Mouse (Mus musculus) thymus, adult 2 months (tissue): Measurements from ENCODE around the gene Srpk2.

Source experiments
- CTCF ChIP-seq: fragments of 200-500 bp; IDR thresholded peaks from 2 replicates; pipeline ENCODE4 v1.5.1; 2012; ENCODE audit warnings: mild to moderate bottlenecking, control low read depth, low read length, moderate library complexity, borderline replicate concordance; ENCODE audit not compliant: control insufficient read depth, poor library complexity, insufficient read depth; ENCODE audit errors: extremely low read depth
- POLR2A ChIP-seq: fragments of 200-500 bp; IDR thresholded peaks from 2 replicates; pipeline ENCODE4 v1.6.1; 2012; ENCODE audit warnings: mild to moderate bottlenecking, low read length, control low read depth, moderate library complexity; ENCODE audit not compliant: control insufficient read depth, poor library complexity, insufficient read depth; ENCODE audit errors: extremely low read depth

DNA sequence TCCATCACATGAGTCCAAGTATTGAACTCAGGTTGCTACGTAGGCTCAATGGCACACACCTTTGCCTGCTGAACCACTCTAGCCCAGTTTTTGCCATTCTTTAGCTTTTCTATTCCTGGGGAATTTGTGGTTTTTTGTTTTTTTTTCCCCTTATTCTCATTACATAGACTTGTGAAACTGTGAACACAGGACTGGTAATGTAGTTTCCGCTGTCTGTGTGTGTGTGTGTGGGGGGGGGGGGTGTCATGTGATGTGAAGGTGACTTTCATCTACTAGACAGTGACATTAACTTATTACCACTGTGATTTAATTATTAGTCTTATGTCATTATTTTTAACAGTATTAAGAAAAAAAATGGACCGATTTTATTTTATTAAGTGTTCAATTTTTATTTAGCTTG, 220.2 kb downstream of the Srpk2 start:
- TF ChIP-seq CTCF (no peak), POLR2A (no peak)
